Mouse (Mus musculus) G1E (cell line): ENCODE results near the gene Taf1c. TPM values are rescaled to one million over a fixed set of nuclear protein-coding genes. Genes with fewer than 3 reads are reported as not detected.

Experiments
- ATAC-seq: 2 replicates; pipeline ENCODE4 v1.8.0; 2016; ENCODE audit warnings: mild to moderate bottlenecking; ENCODE audit not compliant: insufficient number of reproducible peaks, poor library complexity, low FRiP score, severe bottlenecking; ENCODE audit errors: extremely low read depth
- DNase-seq: peaks from one replicate; pipeline ENCODE4 v3.0.0; 2012; ENCODE audit warnings: low spot score
- H3K27me3 ChIP-seq: 2 replicates; pipeline ENCODE4 v1.6.1; 2012; ENCODE audit warnings: mild to moderate bottlenecking, low read length, inconsistent platforms; ENCODE audit not compliant: insufficient read depth
- H3K36me3 ChIP-seq: replicated peaks from 2 replicates; pipeline ENCODE3; 2012; ENCODE audit warnings: mild to moderate bottlenecking, inconsistent platforms
- H3K4me1 ChIP-seq: 2 replicates; pipeline ENCODE4 v1.6.1; 2012; ENCODE audit warnings: low read depth, low read length, inconsistent platforms, mixed read lengths; ENCODE audit not compliant: insufficient read depth
- H3K4me3 ChIP-seq: 2 replicates; pipeline ENCODE4 v1.5.1; 2012; ENCODE audit warnings: low read depth, mild to moderate bottlenecking, inconsistent platforms, low read length, moderate library complexity, mixed read lengths
- H3K9me3 ChIP-seq: replicated peaks from 2 replicates; pipeline ENCODE4 v1.6.1; 2012; ENCODE audit warnings: inconsistent platforms
- CTCF ChIP-seq: IDR thresholded peaks from 2 replicates; pipeline ENCODE4 v1.5.1; 2012; ENCODE audit warnings: low read depth, low read length, inconsistent platforms, mixed read lengths
- GATA1 ChIP-seq: IDR thresholded peaks from 2 replicates; pipeline ENCODE4 v1.6.1; 2012; ENCODE audit warnings: borderline replicate concordance, low read length, inconsistent platforms, mixed read lengths
- GATA2 ChIP-seq: IDR thresholded peaks from 2 replicates; pipeline ENCODE4 v1.6.1; 2012; ENCODE audit warnings: low read depth, low read length, inconsistent platforms, borderline replicate concordance
- POLR2AphosphoS5 ChIP-seq: IDR thresholded peaks from 2 replicates; pipeline ENCODE4 v1.6.1; 2012; ENCODE audit warnings: low read depth, low read length, inconsistent platforms; ENCODE audit not compliant: insufficient replicate concordance
- TAL1 ChIP-seq: conservative IDR thresholded peaks from 2 replicates; pipeline ENCODE4 v1.6.1; 2012; ENCODE audit warnings: low read depth, low read length, inconsistent platforms, mixed read lengths
- polyA plus RNA-seq: library from polyadenylated mRNA; stranded (reverse); fragments of >175 nt; gene quantifications from 2 replicates; pipeline ENCODE4 v1.2.3, GENCODE M21; 2012
- total RNA-seq, 2 experiments: library from RNA; stranded (forward) in 1 of 2; stranded (reverse) in 1 of 2; fragments of 200-1000 nt in 1 of 2; fragments of >200 nt in 1 of 2; fragmentation: Nextera tagmentation in 1 of 2; gene quantifications; 2 replicates each; pipeline ENCODE4 v1.2.3; 2014 to 2017

The Taf1c gene
- total RNA-seq (2014; fragmentation: Nextera tagmentation) (6.6 and 7.1 TPM in 2 replicates), total RNA-seq (2017) (7.7 and 8.7 TPM in 2 replicates), polyA plus RNA-seq (53.2 and 65.0 TPM in 2 replicates)

DNA sequence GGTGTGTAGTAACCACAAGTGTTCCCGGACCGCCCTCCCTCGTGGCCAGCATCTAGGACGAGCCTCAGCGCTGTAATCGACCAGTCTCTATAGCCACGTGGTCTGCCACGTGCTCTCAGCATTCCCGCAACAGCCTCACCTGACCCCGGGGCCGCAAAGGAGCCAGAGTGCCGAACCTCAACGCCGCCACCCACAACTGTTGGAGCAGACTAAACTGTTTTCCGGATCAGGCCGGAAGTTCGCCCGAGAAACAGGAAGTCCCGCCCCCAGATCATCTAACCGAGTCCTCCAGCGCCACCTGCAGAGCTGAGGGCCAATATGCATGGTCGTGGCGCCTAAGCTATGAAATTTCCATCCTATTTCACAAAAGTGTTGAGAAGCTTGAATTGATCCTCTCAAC is at the start of gene Taf1c:
TSS of gene Taf1c (minus strand) at position 227 of the 400 bp plus-strand sequence.
- Histone ChIP-seq H3K4me3 (peak within 1 kb of the TSS; percentile 77), H3K27me3 (no peaks in the 10 kb centered on the region; the same call in 1 of the 2 replicates), H3K4me1 (peaks cover 36% of the 10 kb centered on the region), H3K36me3 (peaks cover 39% of the 10 kb centered on the region), H3K9me3 (peaks cover 13% of the 10 kb centered on the region)
- TF ChIP-seq CTCF (no peak), GATA1 (no peak), GATA2 (no peak), POLR2AphosphoS5 (no peak), TAL1 (no peak)
- ATAC-seq, result peak; percentile 83
- DNase-seq, result peak; percentile 79

DNA sequence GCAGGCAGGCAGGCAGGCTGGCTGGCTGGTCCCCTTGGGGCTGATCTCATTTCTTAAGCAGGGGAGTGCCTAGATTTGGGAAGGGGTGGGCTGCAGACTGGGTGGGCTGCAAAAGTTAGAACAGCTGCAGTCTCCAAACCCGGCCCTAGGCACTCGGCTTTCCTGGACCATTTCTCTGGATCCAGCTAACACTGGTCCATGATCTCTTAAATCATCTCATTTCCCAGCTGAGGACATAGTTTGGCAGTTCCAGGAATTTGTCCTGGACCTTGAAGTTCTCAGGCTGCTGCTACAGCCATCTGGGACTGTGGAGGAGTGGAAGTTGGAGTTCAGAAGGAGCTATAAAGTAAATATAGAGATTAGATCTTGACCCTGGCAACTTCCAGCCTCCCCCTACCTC is 46.3 kb upstream of the Taf1c start:
- Histone ChIP-seq H3K27me3 (peaks cover 2% of the 10 kb centered on the region; the same call in 1 of the 2 replicates), H3K4me1 (no peaks in the 10 kb centered on the region), H3K9me3 (peaks cover 4% of the 10 kb centered on the region), H3K4me3 (no peak overlapping the region), H3K36me3 (no peaks in the 10 kb centered on the region)
- DNase-seq (no peak), ATAC-seq (no peak)
- no peak for TF ChIP-seq CTCF
- no peak for TF ChIP-seq GATA2
- no peak for TF ChIP-seq GATA1
- TF ChIP-seq POLR2AphosphoS5, result no peak
- TF ChIP-seq TAL1, result no peak

DNA sequence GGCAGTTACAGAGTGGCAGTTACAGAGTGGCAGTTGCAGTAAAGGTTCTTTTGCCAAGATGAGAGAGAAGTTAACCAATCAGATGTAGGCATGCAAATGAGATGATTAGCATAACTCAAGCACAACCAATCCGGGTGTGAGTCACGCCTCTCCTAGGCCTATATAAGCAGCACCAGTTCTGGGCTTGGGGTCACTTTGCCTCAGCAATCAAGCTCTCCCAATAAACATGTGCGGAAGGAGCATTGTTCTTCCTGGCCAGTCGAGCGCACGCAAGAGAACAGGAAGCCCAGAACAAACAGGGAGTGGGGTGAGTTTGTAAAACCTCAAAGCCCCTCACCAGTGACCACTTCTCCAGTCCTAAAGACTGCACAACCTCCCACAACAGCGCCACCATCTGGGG is 41.8 kb upstream of the Taf1c start:
- TF ChIP-seq GATA2 (no peak), POLR2AphosphoS5 (no peak), CTCF (no peak)
- H3K4me3 ChIP-seq, result no peak overlapping the region
- H3K4me1 ChIP-seq, result no peaks in the 10 kb centered on the region
- ATAC-seq (no peak), DNase-seq (no peak)
- H3K27me3 ChIP-seq, result peaks cover 2% of the 10 kb centered on the region; the same call in 1 of the 2 replicates
- H3K9me3 ChIP-seq, result peaks cover 6% of the 10 kb centered on the region
- H3K36me3 ChIP-seq, result no peaks in the 10 kb centered on the region

DNA sequence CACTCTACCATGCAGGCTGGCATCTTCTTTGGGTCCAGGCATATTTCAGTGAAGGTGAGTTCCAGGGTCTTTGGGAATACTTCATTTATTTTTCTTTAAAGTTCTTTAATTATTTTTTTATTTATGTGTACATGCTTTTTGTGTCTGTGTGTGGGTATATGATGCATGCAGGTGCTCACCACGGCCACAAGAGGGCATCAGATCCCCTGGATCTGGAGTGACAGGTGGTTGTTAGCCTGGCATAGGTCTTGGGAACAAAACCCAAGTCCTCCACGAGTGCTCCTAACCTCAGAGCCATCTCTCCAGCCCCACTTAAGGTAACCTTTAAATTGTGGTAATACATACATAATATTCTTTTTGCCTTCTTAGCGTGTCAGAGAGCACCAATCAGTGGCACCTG is 41.2 kb upstream of the Taf1c start:
- Histone ChIP-seq H3K4me1 (no peaks in the 10 kb centered on the region), H3K36me3 (no peaks in the 10 kb centered on the region), H3K4me3 (no peak overlapping the region), H3K9me3 (peaks cover 6% of the 10 kb centered on the region), H3K27me3 (peaks cover 2% of the 10 kb centered on the region; the same call in 1 of the 2 replicates)
- DNase-seq (no peak), ATAC-seq (no peak)
- TF ChIP-seq POLR2AphosphoS5 (no peak), TAL1 (no peak), CTCF (0 out of 2 replicates have a peak, but pooled peaks have one; percentile 23), GATA2 (no peak), GATA1 (no peak)

DNA sequence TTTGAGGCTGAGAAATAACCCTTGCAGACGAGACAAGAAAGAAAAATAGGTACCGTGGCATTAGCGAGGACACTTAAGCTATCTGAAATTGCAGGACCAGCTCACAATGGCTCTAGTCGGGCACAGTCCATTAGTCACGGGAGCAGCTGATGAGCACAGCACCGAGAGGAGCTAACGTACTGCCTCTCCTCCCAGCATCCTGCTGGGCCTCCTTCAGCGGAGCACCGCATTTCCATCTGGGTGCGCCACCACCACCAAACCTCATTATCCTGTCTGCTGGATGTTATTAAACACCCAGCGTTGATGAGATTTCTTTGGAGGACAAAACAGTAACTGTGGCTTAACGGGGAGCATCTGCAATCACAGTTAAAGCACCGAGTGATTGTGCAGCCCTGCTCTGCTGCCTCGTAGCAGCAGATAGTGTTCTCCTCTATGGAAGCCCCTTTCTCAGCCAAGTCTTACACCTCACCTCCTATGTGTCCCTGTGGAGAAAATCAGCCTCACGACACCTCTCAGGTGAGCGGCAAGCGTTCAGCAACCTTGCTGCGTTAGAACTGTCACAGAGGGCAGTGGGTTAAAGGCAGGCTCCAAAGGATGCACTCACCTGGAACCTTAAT is 40.1 kb upstream of the Taf1c start:
- no peaks in the 10 kb centered on the region for H3K36me3 ChIP-seq
- peaks cover 6% of the 10 kb centered on the region for H3K9me3 ChIP-seq
- ATAC-seq, result no peak
- no peak for DNase-seq
- peaks cover 2% of the 10 kb centered on the region; the same call in 1 of the 2 replicates for H3K27me3 ChIP-seq
- H3K4me1 ChIP-seq, result no peaks in the 10 kb centered on the region
- TF ChIP-seq GATA1, result no peak
- TF ChIP-seq TAL1, result no peak
- no peak for TF ChIP-seq CTCF
- H3K4me3 ChIP-seq, result no peak overlapping the region

DNA sequence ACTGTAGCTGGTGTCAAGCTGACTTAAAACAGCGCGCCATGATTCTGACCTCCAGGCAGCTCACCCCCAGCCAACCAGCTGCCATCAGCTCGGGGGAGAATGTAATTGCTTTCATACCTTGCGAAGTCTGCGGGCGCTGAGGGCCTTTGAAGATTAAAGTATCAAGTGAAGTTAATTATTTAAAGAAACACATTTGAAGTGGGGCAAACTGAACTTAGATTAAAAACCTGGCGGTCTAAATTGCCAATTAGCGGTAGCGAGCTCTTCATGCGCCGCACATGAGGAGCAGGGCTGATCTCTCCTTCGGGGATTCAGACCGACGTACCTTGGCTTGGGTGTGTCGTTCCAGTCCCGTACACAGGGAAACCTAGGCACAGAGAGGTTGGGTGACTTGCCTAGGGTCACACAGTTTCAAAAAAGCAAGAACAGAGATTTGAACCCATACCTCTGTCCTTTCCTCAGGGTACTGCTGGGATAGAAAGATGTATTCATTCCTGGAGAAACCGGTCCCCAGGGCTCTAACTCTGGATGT is 39.5 kb upstream of the Taf1c start:
- DNase-seq (no peak), ATAC-seq (no peak)
- no peaks in the 10 kb centered on the region for H3K36me3 ChIP-seq
- H3K9me3 ChIP-seq, result peaks cover 6% of the 10 kb centered on the region
- no peak overlapping the region for H3K4me3 ChIP-seq
- no peak for TF ChIP-seq TAL1
- TF ChIP-seq CTCF, result no peak
- H3K4me1 ChIP-seq, result no peaks in the 10 kb centered on the region
- H3K27me3 ChIP-seq, result peaks cover under 1% of the 10 kb centered on the region; the same call in 1 of the 2 replicates
